Mouse (Mus musculus) 3T3-L1 (cell line): ENCODE measurements at regions not wholly inside any gene's neighbourhood (a gene's known extent, or its start where the extent isn't known, plus 50 kb on each side); places are given as distances from the start of the nearest gene placed in this dataset.
"Not testable (repeated sequence)": the region's sequence is repeated elsewhere in the genome, so short reads cannot be mapped to it uniquely, and the experiment has no call there.

Source experiments
- DNase-seq: peaks from one replicate; pipeline ENCODE4 v3.0.0-alpha.2; 2015; ENCODE audit warnings: low read depth, low spot score

DNA sequence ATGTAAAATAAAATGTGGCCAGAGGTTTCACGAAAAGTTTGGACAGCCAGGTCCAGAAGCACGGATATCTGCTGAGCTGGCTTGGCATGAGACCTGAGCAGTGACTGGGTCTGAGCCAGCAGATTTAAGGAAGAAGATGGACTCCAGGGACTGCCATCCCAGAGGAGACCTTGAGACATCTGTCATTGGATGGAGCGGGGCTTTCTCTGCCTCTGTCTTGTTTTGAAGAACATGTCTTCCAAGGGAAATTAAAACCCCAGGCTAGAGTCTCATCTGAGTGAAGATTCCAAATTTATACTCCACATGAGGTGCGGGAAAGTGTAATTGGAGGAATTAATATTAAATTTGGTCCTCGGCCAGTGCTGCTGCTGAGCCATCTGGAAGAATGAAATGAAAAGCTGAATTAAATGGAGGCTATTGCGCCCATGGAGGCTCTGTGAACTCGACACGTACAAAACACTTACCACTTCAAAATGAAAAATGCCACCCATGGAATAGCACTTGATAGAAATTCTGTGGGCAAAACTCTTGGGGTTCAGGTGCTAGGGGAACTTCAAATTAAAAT, 129.8 kb upstream of the Adcy2 start:
- DNase-seq = no peak

DNA sequence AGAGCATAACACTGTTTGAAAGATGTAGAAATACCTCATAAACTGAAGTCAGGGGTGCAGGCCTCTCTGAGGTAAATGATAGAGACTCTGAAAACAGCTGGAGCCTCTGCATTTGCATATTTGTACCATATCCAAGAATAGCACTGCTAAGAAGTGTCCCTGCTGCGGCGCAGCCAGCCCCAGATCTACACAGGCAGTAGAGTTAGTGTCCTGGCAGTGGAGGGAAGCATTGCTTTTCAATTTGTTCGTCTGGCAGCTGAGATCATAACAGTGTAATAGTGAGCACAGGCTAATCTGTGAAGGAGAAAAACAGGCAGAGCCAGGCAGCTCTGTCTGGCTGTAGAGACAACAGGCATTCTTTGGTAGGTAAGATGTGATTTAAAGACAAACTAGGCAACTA, 128.2 kb upstream of the Adcy2 start:
- DNase-seq = no peak

DNA sequence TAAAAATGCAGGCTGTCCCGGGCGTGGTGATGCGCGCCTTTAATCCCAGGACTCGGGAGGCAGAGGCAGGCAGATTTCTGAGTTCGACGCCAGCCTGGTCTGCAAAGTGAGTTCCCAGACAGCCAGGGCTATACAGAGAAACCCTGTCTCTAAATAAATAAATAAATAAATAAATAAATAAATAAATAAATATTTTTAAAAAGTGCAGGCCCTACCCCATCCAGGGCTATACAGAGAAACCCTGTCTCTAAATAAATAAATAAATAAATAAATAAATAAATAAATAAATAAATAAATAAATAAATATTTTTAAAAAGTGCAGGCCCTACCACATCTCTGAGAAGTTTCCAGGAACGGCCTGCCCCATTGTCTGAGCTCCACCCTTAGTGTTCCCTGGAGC, 119.4 kb upstream of the Adcy2 start:
- not testable (repeated sequence) for DNase-seq

DNA sequence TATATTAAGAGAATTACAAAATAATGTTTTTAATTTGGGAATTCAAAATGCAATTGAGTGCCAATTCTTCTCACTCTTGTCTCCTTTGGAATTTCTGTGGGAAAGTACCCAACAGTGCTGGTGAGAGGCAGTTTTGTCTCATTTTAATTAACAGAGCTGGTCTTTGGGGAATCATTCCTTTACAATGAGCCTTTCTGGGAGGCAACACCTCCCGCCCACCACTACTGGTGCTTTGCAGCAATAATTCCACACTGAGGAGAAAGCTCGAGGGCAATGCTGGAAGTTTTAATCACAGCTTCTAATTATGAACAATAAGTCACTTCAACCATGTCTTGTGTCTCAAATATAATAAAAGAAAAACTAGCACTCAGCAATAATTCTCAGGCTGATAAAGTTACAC, 109.8 kb upstream of the Adcy2 start:
- no peak for DNase-seq

DNA sequence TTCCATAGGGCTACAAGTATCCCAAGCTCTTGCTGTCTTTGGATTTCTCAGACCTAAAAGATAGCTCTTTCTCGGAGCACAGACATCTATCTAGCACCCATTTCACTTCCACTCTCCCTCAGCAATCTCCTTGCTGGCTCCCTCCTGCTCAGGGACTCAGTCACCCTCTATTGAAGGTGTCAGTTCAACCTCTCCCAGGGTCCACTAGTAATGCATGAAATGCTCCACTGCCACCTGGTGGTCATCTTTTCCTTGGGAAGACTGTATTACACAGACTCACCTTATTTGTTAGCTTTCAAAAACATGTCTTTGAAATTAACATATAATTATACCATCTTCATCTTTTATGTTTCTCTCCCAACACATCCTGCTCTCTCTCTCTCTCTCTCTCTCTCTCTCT, 87.3 kb upstream of the Adcy2 start:
- peak; percentile 22 for DNase-seq

DNA sequence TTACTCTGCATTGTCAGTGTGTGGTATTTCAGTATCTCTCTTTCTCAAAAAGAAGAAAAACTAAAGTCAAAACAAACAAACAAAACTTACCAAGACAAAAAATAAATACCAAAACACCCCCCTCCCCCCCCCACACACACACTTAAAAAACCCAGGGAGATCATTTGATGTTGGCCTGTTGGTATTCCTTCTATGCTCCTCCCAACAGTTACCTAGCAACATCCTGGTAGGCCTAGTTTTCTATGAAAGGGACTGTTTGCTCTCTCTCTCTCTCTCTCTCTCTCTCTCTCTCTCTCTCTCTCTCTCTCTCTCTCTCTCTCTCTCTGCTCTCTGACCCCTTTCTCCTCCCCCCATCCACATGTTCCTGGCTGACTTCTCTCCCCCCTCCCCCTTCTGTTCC, 71.0 kb upstream of the Adcy2 start:
- DNase-seq = no peak

DNA sequence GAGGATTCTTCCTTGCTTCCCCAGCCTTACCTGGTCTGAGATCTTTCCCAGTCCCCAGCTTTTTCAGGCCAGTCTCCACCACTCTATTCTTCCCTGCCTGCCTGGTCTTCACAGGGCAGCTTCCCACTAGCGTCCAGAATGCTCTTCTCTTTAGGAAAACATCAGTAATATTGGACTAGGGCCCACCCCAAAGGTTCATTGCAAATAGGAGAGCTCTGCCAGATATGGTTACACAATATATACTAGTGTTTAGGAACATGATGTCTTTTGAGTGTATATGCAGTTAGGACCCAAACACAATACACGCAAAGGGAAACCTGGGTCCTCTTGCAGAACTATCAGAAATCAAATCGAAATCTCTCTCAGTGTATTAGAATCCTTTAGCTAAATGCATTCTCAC, 70.5 kb upstream of the Adcy2 start:
- no peak for DNase-seq

DNA sequence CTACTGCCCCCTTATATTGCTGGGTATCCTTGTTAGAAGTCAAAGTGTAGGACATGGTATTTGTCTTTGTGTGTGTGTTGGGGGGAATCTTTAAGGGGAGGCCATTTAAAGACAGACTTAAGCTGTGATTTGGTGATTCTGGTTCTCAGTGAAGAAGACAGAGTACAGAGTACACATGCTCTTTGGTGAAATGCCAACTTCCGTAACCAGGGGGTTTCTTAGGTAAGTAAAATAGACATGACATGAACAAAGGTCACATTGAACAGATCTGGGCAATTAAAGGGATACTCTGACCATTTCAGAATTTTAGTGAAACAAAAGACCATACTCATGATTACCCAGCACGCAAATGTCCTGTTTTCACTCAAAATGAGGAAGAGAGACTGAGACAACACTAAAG, 67.3 kb upstream of the Adcy2 start:
- DNase-seq = no peak

DNA sequence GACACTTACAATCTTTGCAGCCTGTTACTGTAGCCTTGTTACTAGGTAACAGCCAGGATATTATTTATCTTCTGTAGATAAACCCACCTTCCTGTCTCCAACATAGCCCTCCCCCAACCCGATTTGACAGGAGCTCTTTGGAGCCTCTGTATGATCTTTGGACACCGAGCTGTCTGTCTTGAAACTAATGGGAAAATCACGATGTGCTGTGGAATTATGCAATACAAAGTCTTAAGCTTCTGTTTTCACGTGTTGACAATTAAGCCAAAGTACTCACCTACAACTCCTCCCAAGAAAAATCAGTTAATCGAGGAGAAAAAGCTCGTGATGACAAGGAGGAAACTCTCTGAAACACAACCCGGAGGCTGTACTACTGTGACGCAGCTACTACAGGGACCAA, 65.9 kb upstream of the Adcy2 start:
- no peak for DNase-seq

DNA sequence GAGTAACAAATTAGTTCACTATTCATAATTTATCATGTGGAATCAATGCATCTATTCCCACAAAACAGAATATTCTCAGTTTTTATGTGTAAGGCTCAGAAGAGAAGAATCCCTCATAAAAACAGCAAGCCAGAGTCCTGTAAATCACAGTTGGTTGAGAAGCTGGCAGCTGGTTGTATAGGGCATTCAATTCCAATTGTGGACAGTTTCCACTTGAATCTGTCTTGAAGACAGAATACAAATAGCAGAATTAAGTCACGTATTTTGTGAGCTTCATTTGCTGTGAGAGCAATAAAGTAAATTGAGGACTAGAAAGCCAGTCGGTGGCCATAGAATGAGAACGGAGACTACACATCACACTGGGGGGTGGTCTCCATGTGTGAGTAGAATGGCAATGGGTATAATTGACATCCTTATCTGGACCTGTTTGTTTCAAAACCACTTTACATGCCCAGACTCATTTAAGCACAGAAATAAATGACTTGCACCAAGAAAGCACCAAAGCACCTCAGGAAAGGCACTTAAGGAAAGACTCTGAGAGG, 63.4 kb upstream of the Adcy2 start:
- no peak for DNase-seq

DNA sequence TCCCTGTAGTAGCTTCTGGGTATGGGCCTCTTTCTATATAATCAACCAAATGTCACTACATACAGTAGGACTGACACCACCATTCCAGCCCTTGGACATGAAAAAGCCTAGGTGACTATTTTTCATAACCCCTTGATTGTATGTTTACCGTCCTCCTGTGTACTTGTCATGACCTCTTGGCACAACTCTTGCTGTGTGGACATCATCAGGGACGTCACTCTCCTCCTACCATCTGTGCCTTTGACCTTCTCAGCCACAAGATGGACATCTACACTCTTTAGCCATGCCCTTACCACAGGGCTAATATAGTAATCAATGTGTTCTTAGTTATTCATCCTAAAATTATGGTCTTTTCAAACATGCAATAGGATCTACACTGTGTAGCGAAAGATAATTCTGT, 62.1 kb upstream of the Adcy2 start:
- no peak for DNase-seq
